Mouse (Mus musculus): ENCODE measurements around the gene Naa38.
"Not testable (repeated sequence)": the region's sequence is repeated elsewhere in the genome, so short reads cannot be mapped to it uniquely, and the experiment has no call there.

The Naa38 gene

GRCm38 (mm10) chr11:69372056-69372779 lies 23.1 kb upstream of the Naa38 start:
- in situ Hi-C loops (cut with MboI; ENCODE audit: low pct_unique_long_range_greater_than_20kb in 1 of 2, low sequenced_read_pairs in 2 of 2, unreplicated experiment in 1 of 2): no loop called here

GRCm38 (mm10) chr11:69372780-69373170 lies 22.5 kb upstream of the Naa38 start:
- in situ Hi-C loops (cut with MboI; ENCODE audit: low pct_unique_long_range_greater_than_20kb in 1 of 2, low sequenced_read_pairs in 2 of 2, unreplicated experiment in 1 of 2): no loop called here

- in situ Hi-C loops (cut with MboI; ENCODE audit: low pct_unique_long_range_greater_than_20kb in 1 of 2, low sequenced_read_pairs in 2 of 2, unreplicated experiment in 1 of 2): no loop called here
These were observed 21.9 kb upstream of the Naa38 start for GRCm38 (mm10) chr11:69373223-69373965.

GRCm38 (mm10) chr11:69375646-69376045 lies 19.6 kb upstream of the Naa38 start:
- in situ Hi-C loops (cut with MboI; ENCODE audit: low pct_unique_long_range_greater_than_20kb in 1 of 2, low sequenced_read_pairs in 2 of 2, unreplicated experiment in 1 of 2): no loop called here

GRCm38 (mm10) chr11:69377766-69378165 lies 17.5 kb upstream of the Naa38 start:
- in situ Hi-C loops (cut with MboI; ENCODE audit: low pct_unique_long_range_greater_than_20kb in 1 of 2, low sequenced_read_pairs in 2 of 2, unreplicated experiment in 1 of 2): no loop called here

- in situ Hi-C loops (cut with MboI; ENCODE audit: low pct_unique_long_range_greater_than_20kb in 1 of 2, low sequenced_read_pairs in 2 of 2, unreplicated experiment in 1 of 2): no loop called here
These were observed 15.7 kb upstream of the Naa38 start for GRCm38 (mm10) chr11:69379600-69379999.

- in situ Hi-C loops (cut with MboI; ENCODE audit: low pct_unique_long_range_greater_than_20kb in 1 of 2, low sequenced_read_pairs in 2 of 2, unreplicated experiment in 1 of 2): loop anchor here in 1 of 2 experiments (10.0 kb wide), 1 partner anchor 107 kb away; no protein-coding TSS in a partner anchor
These were observed 13.9 kb upstream of the Naa38 start for GRCm38 (mm10) chr11:69381356-69381755.

- in situ Hi-C loops (cut with MboI; ENCODE audit: low pct_unique_long_range_greater_than_20kb in 1 of 2, low sequenced_read_pairs in 2 of 2, unreplicated experiment in 1 of 2): loop anchor here in 1 of 2 experiments (10.0 kb wide), 1 partner anchor 108 kb away; no protein-coding TSS in a partner anchor
These were observed 12.7 kb upstream of the Naa38 start for GRCm38 (mm10) chr11:69382478-69383105.

- in situ Hi-C loops (cut with MboI; ENCODE audit: low pct_unique_long_range_greater_than_20kb in 1 of 2, low sequenced_read_pairs in 2 of 2, unreplicated experiment in 1 of 2): loop anchor here (5.0 to 10.0 kb wide), 2 partner anchors 110 to 118 kb away; no protein-coding TSS in a partner anchor
These were observed 10.3 kb upstream of the Naa38 start for GRCm38 (mm10) chr11:69384979-69385378.

- in situ Hi-C loops (cut with MboI; ENCODE audit: low pct_unique_long_range_greater_than_20kb in 1 of 2, low sequenced_read_pairs in 2 of 2, unreplicated experiment in 1 of 2): loop anchor here (5.0 to 10.0 kb wide), 2 partner anchors 112 to 119 kb away; no protein-coding TSS in a partner anchor
These were observed 8.5 kb upstream of the Naa38 start for GRCm38 (mm10) chr11:69386758-69387157.

- in situ Hi-C loops (cut with MboI; ENCODE audit: low pct_unique_long_range_greater_than_20kb in 1 of 2, low sequenced_read_pairs in 2 of 2, unreplicated experiment in 1 of 2): loop anchor here (5.0 to 10.0 kb wide), 2 partner anchors 114 to 121 kb away; no protein-coding TSS in a partner anchor
These were observed 6.6 kb upstream of the Naa38 start for GRCm38 (mm10) chr11:69388680-69389079.

- in situ Hi-C loops (cut with MboI; ENCODE audit: low pct_unique_long_range_greater_than_20kb in 1 of 2, low sequenced_read_pairs in 2 of 2, unreplicated experiment in 1 of 2): loop anchor here (5.0 to 10.0 kb wide), 2 partner anchors 115 to 122 kb away; no protein-coding TSS in a partner anchor
These were observed 5.5 kb upstream of the Naa38 start for GRCm38 (mm10) chr11:69389531-69390399.

GRCm38 (mm10) chr11:69390400-69391034 lies 4.8 kb upstream of the Naa38 start:
- in situ Hi-C loops (cut with MboI; ENCODE audit: low pct_unique_long_range_greater_than_20kb in 1 of 2, low sequenced_read_pairs in 2 of 2, unreplicated experiment in 1 of 2): no loop called here

GRCm38 (mm10) chr11:69394591-69395167 lies 608 bp upstream of the Naa38 start:
- in situ Hi-C loops (cut with MboI; ENCODE audit: low pct_unique_long_range_greater_than_20kb in 1 of 2, low sequenced_read_pairs in 2 of 2, unreplicated experiment in 1 of 2): not testable (repeated sequence)

GRCm38 (mm10) chr11:69395634-69396373 lies 517 bp downstream of the Naa38 start:
- in situ Hi-C loops (cut with MboI; ENCODE audit: low pct_unique_long_range_greater_than_20kb in 1 of 2, low sequenced_read_pairs in 2 of 2, unreplicated experiment in 1 of 2): no loop called here

- in situ Hi-C loops (cut with MboI; ENCODE audit: low pct_unique_long_range_greater_than_20kb in 1 of 2, low sequenced_read_pairs in 2 of 2, unreplicated experiment in 1 of 2): no loop called here
These were observed 1.5 kb downstream of the Naa38 start for GRCm38 (mm10) chr11:69396772-69397171.

- in situ Hi-C loops (cut with MboI; ENCODE audit: low pct_unique_long_range_greater_than_20kb in 1 of 2, low sequenced_read_pairs in 2 of 2, unreplicated experiment in 1 of 2): no loop called here
These were observed 2.3 kb downstream of the Naa38 start for GRCm38 (mm10) chr11:69397581-69398057.

Measured in mouse embryonic stem cell (cell line).